Mouse (Mus musculus): ENCODE measurements at regions not wholly inside any gene's neighbourhood (a gene's known extent, or its start where the extent isn't known, plus 50 kb on each side); places are given as distances from the start of the nearest gene placed in this dataset.

DNA sequence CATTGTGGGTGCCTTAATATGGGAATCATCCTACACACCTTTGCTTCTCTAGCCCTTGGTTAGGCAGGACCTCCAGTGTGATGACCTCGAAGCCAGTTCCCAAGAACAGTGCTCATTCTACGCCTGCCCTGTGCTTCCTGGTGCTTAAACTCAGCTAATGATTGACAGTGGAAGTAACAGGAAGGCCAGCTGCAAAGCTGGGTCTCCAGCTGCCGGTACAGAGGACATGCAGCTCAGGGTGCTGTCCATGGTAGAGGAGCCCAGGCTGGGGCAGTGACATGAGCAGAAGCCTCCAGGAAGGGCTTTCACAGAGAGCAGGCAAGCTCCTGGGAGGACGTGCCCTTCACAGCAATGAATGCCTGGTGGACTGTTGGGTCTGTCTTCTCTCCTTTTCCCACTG lies 293.6 kb downstream of the 3100002H09Rik start:
- DNase-seq, result peak; percentile 52 to 79

DNA sequence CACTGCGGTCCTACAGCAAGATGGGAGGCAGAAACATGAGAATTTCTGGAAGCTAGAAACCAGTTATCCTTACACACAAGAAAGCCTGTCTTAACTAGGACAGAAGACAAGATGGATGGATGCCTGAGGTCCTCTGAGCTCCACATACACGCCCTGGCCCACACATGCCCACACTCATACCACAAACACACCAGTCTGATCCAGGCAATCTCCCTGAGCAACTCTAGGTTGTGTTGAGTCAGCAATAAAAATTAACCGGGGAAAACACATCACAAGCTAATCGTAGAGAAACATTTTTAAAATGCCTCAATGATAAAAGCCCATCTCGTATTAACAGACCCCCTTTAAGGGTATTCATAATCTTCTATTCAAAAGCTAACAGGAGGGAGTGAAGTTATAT lies 298.9 kb downstream of the 3100002H09Rik start:
- no peak for DNase-seq

DNA sequence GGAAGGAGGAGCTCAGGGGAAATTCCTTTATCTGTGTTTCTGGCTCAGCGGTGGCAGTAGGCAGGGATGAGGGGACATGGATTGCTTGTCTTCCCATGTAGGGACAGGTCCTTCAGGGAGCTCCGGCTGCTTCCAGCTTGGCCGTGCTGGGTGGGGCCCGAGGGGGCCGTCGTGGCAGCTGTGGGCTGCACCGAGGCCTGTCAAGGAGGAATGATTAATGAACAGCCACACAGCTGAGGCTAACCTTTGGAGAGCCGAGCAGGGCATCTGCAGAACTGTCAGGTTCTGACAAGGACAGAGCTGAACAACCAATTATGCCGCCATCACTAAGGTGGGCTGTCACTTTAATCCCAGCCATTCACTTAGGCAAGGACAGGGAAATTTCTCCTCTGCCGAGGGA lies 300.0 kb downstream of the 3100002H09Rik start:
- DNase-seq, result no peak

DNA sequence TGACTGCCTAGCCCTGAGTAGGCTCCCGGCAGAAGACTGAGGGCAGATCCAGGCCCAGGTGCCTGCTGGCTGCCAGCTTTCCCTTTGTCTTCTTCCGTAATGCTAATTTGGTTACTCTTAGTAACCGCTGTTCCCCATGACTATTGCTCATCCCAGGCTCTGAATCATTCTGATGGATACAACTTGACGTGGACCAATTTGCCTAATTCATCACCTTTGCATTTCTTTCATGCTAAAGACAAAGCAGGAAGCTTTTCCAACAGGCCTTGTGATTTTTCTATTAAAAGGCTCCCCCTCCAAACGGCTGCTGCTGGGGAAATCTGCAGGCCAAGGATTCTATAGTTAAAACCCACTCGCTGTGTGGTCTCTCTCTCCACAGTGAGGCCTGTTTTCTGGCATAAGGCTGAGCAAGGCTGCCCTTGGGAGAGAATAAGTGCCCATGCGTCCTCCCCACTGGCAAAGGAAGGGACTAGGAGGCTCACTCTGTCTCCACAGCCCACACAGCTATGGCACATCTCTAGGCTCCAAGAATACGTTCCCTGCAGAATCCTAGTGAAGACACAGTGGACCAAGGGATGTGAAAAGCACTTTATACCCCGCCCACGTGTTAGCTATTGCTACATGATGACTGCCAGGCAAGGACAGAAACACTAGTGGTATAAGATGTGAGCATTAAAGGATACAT lies 304.6 kb downstream of the 3100002H09Rik start:
- no peak for DNase-seq

DNA sequence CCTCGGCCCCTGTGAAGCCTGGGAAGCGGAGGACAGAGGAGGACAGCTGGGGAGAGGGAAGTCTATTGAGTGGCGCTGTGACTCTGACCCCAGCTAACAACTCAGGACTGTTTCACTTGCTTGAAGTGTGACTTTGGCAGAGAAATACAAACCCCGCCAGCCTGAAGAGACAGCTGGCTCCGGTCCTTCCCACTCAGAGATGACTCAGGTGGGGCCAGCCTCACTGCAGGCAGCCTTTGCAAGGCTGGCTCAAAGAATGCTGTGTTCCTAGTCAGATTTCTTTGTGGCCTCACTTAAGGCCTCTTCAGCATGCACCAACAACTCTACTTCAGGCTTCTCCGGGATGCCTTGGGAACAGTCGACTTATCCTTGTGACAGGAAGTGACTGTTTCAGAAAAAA lies 307.7 kb downstream of the 3100002H09Rik start:
- no peak for DNase-seq

DNA sequence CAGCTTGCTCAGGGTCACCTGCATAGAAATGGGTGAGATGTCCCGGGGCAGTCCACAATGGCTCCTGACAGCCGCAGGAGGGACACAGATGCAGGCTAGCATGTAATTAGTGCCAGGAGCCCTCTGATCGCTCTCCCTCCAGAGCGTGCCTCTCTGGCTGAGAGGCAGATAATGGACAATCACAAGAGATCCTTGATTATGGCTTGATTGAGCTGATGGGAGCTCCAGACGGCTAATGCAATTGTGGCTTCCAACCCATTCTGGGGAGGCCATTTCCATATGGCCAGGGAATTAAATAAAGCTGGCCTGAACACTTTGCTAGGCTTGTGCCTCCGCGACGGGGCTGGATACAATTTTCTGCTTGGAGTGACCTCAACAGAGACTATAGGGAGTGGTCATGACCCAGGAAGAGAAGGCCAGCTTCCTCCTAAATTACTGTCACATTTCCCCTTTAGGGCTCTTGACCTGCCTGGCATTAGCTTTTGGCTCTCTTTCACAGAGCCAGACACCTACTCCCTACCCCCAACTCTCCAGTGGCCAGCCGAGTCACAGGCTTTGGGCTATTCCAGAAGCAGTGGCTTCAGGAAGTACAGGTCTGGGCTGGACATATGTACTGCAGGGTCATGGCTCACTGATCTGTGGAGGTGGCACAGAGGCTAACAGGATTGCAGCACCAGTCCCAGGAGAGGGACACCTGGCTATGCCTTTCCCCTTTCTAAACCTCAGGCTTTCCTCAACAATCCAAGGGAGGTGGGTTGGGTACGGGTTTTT lies 311.8 kb downstream of the 3100002H09Rik start:
- DNase-seq, result no peak

DNA sequence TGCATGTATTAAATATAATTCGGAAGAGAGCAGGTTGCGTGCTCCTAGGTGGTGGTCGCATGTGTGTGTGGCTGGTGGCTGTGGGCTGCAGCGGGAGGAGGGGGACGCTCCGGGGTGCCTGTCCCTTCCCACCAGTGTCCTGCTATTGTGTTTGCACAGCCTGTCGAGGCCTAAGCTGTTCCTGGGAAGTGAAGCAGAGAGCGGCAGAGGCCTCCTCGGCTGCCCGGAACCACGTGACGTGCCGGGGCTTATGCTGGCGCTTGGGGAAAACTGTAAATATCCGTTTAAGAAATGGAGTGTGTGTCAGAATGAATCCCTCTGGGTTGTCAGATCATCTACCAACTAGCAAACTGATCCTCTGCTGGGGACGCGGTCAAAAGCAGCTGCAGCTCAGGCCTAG lies 318.3 kb downstream of the 3100002H09Rik start:
- no peak for DNase-seq

DNA sequence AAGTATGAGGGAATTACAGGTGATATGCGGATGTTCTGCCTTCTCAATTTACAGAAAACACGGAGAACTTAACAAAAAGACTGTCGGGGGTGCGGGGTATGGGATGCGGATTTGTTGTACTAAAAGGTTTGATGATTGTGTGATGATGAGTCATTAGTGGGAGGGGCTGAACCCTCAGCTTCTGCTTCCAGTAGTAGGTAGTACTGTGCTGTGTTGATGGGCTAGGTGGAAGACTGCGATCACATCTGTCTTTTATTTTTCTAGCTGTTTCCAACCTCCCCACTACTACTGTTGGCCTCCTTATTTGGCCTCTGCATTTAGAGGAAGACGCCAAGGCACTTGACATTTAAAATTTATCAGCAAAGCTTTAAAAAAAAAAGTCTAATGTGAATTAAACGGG lies 318.8 kb downstream of the 3100002H09Rik start:
- DNase-seq, result no peak

DNA sequence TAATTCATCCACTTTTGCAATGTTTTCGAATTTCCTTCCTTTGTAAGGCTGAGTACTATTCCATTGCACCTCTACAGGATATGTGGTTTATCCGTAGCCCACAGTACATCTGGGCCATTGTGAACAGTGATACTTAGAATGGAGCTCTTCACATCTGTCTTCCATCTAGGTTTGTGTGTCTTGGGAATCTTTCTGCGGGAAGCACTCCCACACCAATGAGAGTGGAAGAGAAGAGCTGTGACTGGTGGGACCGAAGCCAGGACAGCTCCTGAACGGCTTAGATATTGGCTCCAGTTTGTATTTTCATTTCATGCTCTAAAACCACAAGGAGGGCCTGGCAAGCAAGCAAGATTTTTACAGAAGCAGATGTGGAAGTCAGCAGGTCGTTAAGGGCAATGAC lies 323.1 kb downstream of the 3100002H09Rik start:
- DNase-seq, result peak; percentile 9 to 16

DNA sequence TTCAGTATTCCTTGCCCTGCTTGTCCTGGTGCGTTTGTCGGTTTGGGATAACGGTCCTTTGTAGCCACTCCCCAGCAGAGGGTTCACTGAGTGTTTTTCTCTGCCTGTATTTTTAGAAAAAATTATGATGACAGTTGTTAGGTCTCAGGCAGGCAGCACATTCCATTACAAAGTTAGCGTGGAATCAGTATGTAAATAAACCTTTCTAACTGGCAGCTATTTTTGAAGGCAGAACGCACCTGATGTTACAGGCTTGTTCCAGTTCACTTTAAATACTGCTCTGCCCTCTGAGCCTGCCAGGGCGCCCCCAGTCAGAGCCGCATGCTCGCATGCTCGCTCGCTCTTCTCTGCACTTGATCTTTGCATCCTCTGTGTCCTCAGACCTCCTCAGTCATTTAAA lies 331.9 kb downstream of the 3100002H09Rik start:
- DNase-seq, result peak in 1 of 2 experiments; percentile 12

DNA sequence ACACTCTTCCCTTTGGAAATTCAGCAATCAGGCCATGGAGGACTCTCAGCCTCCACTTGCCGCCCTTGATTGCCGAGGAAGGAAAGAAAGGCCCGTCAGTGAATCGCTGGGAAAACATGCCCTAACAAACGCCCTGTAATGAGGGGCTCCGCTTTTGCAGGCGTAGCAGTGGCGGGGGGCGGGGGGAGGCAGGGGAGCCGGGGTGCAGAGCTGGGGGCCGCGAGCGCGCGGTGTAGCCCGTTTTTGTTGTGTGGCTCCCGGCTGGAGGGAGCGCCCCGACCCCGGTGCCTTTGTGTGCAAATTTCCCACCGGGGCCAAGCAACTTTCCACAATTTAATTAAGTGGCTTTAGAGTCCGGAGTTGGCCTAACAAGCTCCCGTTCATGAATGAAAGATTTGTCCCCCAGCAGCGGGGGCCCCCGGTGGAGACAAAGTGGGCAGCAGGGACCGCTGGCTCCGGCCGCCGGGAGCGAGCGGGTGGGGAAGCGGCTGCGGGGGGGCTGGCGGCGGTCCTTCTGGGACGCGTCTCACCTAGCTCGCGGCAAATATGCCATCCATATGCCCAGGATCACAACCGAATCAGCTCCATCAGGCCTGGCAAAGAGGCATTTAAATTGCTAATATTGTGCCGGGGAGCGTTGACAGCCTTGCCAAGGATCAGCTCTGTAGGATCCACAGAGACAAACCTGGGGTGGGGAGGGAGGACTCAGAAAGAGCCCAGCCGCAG lies 333.0 kb downstream of the 3100002H09Rik start:
- peak in 1 of 2 experiments; percentile 17 for DNase-seq

DNA sequence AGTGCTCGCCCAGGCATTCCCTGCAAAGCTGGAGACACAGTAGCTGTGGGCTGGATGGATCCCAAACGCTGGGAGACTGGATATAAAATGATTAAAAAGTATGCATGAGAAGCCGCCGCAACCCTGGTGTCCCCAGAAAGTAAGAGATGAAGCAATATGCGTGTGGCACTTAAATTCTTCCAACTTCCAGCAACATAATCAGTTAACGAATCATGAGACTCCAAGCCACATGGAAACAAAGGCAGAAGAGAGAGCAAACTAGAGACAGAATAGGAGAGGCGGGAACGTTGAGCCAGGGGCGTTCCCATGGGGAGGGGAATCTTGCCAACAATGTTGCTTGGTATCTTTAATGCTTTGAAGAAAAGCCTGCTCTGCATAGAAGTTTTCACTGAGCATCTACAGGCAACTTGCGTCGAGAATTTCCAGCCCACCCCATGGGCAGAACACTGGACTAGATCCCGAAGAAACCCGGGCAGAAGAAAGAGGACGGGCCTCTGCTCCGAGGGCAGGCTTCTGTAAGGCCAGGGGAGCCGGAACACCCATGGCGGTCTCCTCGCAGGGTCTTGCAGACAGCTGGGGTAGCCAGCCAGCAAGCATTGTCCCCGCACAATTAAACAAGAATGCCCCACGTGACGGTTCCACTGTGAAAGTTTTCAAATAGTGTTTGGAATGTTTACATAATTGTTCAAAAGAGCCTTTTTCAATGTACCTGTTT lies 333.7 kb downstream of the 3100002H09Rik start:
- no peak for DNase-seq

DNA sequence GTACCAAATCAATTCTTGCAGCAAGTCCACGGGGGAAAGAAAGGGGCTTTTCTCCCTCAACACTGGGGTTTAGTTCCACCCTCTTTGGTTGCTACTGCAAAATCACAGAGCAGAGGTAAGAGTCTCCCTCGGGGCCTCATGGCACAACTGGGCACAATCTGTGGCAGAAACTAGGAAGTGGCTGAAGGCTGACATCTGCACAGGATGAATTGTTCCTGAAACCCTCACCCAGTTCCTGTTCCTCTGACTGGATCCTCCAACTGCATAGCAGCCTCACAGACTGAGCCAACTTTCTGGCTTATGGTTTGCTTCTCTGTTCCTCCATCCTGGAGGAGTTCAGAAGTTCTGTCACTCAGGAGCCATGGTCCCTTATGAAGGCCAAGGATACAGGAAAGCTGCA lies 338.6 kb downstream of the 3100002H09Rik start:
- no peak for DNase-seq

DNA sequence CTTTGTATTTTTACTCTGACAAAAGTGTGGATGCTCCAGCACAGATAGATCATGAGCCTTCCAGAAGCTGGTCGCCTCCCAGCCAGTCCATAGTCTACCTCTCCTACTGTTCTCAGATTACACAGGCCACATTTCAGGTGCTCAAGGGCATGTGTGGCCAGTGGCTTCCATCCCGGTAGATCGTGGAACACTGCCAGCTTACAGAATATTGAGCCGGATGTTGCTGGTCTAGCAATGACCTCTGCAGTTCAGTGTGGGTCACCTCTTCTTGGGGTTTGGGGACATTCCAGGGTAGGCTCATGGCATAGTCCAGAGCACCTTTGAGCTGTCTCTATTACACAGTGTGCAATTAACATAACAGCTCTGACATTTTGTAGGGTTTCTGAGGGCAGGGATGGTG lies 342.2 kb downstream of the 3100002H09Rik start:
- peak; percentile 21 to 31 for DNase-seq

DNA sequence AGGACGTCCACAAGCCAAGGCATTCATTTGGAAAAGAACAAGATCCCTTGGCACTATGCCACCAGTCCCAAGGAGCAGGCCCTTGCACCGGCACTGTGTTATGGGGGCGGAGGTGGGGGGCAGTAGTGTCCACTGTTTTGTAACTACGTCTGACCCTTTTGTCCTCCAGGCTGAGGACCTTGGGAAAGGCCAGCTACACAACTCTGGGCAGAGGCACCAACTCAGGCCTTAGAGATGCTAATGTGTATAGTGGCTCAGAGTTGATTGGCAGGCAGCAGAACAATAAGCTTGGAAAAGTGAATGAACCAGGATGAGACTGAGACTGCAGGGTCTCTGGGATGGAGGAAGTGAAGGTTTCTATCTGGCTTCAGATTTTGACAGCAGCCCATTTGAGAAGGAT lies 344.0 kb downstream of the 3100002H09Rik start:
- DNase-seq, result peak; percentile 9 to 13

DNA sequence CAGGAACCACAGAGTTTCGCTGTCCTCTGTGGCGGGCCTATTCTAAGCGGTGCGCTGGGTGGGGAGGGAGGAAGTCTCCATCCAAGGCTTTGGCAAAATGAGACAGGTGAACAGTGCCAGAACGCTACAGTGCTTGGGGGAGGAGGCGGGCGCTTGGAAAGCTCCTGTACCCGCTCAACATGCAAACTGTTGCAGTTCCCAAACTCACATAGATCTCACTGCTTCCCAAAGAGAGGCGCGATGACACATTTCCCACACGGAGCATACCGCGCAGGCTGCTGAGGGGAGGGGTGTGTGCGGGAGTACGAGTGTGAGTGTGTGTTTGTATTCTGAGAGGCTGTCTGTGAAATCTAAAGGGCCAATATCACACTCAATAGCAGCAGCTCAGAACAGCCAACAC lies 345.1 kb downstream of the 3100002H09Rik start:
- no peak for DNase-seq

DNA sequence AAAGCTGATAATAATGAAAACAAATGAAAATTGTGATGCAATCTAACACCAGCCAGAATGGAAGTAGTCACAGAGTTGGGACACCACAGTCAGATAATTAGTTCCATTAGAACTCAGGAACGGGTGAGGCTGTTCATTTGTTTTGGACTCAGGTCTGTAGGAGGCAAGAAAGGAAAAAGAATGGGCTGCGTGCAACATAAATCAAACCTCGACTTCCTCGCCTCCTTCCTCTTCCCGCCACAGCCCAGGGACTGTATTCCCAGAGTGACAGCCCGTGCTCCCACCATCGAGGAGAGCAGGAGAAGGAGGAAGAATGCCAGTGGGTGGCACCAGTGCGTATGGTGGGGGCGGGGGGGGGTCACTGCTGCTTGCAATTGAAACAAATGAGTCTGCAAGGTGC lies 339.2 kb upstream of the 4930535I16Rik start:
- peak; percentile 30 to 41 for DNase-seq

DNA sequence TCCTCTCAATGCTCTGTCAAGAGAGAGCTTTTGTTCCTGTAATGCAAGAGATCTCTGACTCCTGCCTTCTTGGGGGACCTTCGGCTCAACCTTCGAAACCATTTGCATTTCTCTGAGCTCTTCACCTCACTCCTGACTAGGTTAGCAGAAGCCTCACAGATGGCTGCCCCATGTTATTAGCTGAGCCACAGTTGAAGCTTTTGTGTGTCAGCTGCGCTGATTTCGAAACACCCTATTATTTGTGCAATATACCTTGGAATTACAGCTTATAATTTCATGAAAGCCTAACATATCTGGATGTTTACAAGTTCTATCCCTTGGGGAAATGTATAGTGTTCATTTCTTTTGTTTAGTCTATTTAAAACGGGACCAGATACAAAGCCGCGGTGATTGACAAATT lies 338.7 kb upstream of the 4930535I16Rik start:
- no peak for DNase-seq

DNA sequence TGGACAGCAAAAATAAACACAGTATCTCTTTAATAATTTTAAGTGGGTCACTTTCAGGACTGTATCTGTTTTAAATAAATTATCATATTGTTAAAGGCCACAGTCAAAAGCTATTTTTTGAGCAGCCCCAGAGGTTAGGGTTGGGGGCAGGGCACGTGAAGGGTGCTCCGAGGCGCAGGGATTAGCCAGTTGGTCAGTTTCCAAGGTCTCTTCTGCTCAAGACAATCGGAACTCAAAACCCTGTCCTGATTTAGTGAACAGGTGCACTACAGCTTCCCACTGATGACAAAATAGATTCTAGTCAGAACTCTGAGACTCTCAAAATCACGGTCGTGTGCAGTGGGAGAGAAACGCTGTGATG lies 337.3 kb upstream of the 4930535I16Rik start:
- DNase-seq, result no peak

DNA sequence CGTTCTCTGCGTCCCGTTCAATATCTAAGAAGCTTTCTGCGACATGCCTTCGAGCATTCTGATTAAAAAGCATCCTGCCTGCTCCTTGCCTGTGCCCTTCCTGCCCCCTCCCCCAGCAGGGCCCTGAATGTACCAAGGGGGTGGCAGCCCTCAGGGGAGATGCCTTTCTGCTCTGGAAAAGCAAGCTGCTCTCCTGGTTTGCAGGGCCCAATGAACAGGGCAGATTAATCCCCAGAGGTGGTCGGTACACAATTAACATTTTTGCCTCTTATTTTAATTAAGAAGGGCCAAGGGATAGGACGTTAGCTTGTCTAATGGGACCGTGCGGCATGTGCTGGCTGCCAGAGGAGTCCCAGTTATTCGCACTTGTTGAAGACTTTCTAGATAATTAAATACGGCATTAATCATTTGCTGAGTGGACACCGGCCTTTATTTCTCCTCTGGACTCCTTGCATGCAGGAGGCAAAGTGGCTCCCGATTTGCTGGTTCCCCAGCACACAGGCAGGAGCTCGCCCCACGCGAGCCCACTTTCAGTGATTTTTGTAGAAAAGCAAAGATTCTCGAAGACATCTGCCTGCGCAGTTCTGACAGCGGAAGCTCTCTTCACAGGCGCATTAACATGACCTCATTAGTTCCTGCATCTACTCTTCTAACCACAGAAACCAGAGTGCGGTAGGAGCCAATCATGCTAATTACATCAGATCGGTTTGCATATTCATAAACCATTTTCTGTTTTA lies 336.8 kb upstream of the 4930535I16Rik start:
- no peak for DNase-seq

DNA sequence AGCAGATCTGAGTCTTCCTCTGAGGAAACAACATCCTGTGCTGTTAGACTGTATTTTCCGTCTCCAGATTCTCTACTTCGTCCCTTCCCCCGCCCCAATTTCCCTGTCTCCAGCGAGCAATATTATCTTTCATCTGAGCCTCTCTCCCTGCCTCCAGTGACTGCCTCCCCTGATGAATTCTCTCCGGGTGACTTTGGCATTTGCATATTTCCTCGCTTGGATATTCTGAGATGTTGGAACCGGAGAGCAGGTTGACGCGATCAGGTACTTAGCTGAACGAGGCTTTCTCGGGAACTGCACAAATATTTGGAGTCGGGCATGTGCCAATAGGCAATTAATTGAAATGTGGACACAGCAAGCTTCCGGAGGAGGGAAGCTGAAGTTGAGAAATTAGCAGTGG lies 323.8 kb upstream of the 4930535I16Rik start:
- no peak for DNase-seq

DNA sequence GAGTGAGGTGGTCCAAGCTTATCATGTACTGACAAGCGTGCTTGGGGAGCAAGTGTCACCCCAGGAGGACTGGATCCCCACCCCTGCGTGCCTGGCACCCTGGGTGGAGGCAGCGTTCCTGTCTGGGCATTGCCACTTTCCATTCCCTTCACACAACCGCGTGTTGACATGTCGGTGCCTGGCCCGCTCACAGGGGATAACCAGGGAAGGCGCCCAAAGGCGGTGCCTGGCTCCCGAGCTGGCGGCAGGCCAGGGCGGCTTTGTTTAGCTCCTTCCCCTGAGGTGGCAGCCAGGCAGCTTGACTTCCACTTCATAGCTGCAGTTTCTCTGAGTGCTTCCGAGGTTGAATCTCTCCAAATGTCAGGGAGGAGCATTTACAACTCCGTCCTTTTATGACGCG lies 318.7 kb upstream of the 4930535I16Rik start:
- peak; percentile 59 to 77 for DNase-seq

Data from kidney, postnatal 36 days (tissue).